Mouse (Mus musculus) T-cell, adult 2 months (primary cell): ENCODE data around the gene Lingo2.

ENCODE experiments used
- DNase-seq: peaks from one replicate; pipeline ENCODE4 v3.0.0; 2022; ENCODE audit warnings: low spot score

Gene Lingo2

GRCm38 (mm10) chr4:36560997-36561396 is 390.6 kb downstream of the Lingo2 start:
- no peak for DNase-seq

- DNase-seq: no peak
Observed at GRCm38 (mm10) chr4:36540664-36541360, 410.7 kb downstream of the Lingo2 start.

- DNase-seq: no peak
Observed at GRCm38 (mm10) chr4:36533895-36534294, 417.7 kb downstream of the Lingo2 start.

GRCm38 (mm10) chr4:36490255-36490654 is 461.3 kb downstream of the Lingo2 start:
- no peak for DNase-seq

- DNase-seq: no peak
Observed at GRCm38 (mm10) chr4:36435211-36435610, 516.3 kb downstream of the Lingo2 start.

- no peak for DNase-seq
Observed at GRCm38 (mm10) chr4:36426192-36426591, 525.4 kb downstream of the Lingo2 start.

GRCm38 (mm10) chr4:36407350-36407749 is 544.2 kb downstream of the Lingo2 start:
- DNase-seq: no peak

GRCm38 (mm10) chr4:36368925-36369324 is 582.6 kb downstream of the Lingo2 start:
- no peak for DNase-seq

GRCm38 (mm10) chr4:36354401-36354800 is 597.1 kb downstream of the Lingo2 start:
- DNase-seq: no peak

- no peak for DNase-seq
Observed at GRCm38 (mm10) chr4:36331741-36332140, 619.8 kb downstream of the Lingo2 start.

- no peak for DNase-seq
Observed at GRCm38 (mm10) chr4:36325603-36326002, 625.9 kb downstream of the Lingo2 start.

GRCm38 (mm10) chr4:36313067-36313466 is 638.5 kb downstream of the Lingo2 start:
- no peak for DNase-seq

GRCm38 (mm10) chr4:36311431-36311830 is 640.1 kb downstream of the Lingo2 start:
- DNase-seq: no peak

GRCm38 (mm10) chr4:36305228-36305627 is 646.3 kb downstream of the Lingo2 start:
- DNase-seq: no peak

GRCm38 (mm10) chr4:36289701-36290053 is 661.9 kb downstream of the Lingo2 start:
- no peak for DNase-seq

GRCm38 (mm10) chr4:36288813-36289700 is 662.5 kb downstream of the Lingo2 start:
- DNase-seq: no peak

GRCm38 (mm10) chr4:36262436-36263169 is 688.9 kb downstream of the Lingo2 start:
- DNase-seq: no peak

GRCm38 (mm10) chr4:36186231-36186922 is 765.2 kb downstream of the Lingo2 start:
- DNase-seq: no peak

- DNase-seq: no peak
Observed at GRCm38 (mm10) chr4:36183643-36184042, 767.9 kb downstream of the Lingo2 start.

GRCm38 (mm10) chr4:36170099-36170498 is 781.4 kb downstream of the Lingo2 start:
- DNase-seq: no peak

GRCm38 (mm10) chr4:36131341-36131740 is 820.2 kb downstream of the Lingo2 start:
- no peak for DNase-seq

GRCm38 (mm10) chr4:36095482-36095881 is 856.1 kb downstream of the Lingo2 start:
- DNase-seq: no peak
